Mouse (Mus musculus): Measurements from ENCODE around the gene Brd3.

Brd3 gene

GRCm38 (mm10) chr2:27426406-27426854, 81.0 kb downstream of the Brd3 start:
- 1% methylated on average over 62 of the region's 64 CpGs for WGBS

GRCm38 (mm10) chr2:27425751-27426405, 81.6 kb downstream of the Brd3 start:
- WGBS, result under 1% methylated on average over 60 of the region's 60 CpGs

- 12% methylated on average over 20 of the region's 20 CpGs for WGBS
Measured at GRCm38 (mm10) chr2:27425161-27425611, 82.3 kb downstream of the Brd3 start.

- 83% methylated on average over 7 of the region's 7 CpGs for WGBS
Measured at GRCm38 (mm10) chr2:27423596-27423995, 83.9 kb downstream of the Brd3 start.

- 36% methylated on average over 20 of the region's 20 CpGs for WGBS
Measured at GRCm38 (mm10) chr2:27421293-27422068, 86.0 kb downstream of the Brd3 start.

GRCm38 (mm10) chr2:27418577-27419070, 88.8 kb downstream of the Brd3 start:
- WGBS, result 69% methylated on average over 6 of the region's 6 CpGs

- WGBS, result 79% methylated on average over 5 of the region's 5 CpGs
Measured at GRCm38 (mm10) chr2:27417648-27418153, 89.8 kb downstream of the Brd3 start.

- 63% methylated on average over 3 of the region's 3 CpGs for WGBS
Measured at GRCm38 (mm10) chr2:27416425-27416824, 91.0 kb downstream of the Brd3 start.

GRCm38 (mm10) chr2:27415060-27415783, 92.2 kb downstream of the Brd3 start:
- 82% methylated on average over 11 of the region's 11 CpGs for WGBS

- WGBS, result 39% methylated on average over 16 of the region's 16 CpGs
Measured at GRCm38 (mm10) chr2:27413936-27414657, 93.4 kb downstream of the Brd3 start.

- 64% methylated on average over 2 of the region's 2 CpGs for WGBS
Measured at GRCm38 (mm10) chr2:27413582-27413935, 93.9 kb downstream of the Brd3 start.

- 53% methylated on average over 7 of the region's 7 CpGs for WGBS
Measured at GRCm38 (mm10) chr2:27412245-27412800, 95.1 kb downstream of the Brd3 start.

- 56% methylated on average over 8 of the region's 8 CpGs for WGBS
Measured at GRCm38 (mm10) chr2:27411688-27412174, 95.7 kb downstream of the Brd3 start.

GRCm38 (mm10) chr2:27410518-27411140, 96.8 kb downstream of the Brd3 start:
- 77% methylated on average over 6 of the region's 6 CpGs for WGBS

GRCm38 (mm10) chr2:27408194-27408593, 99.3 kb downstream of the Brd3 start:
- WGBS, result 75% methylated on average over 3 of the region's 3 CpGs

- 66% methylated on average over 5 of the region's 5 CpGs for WGBS
Measured at GRCm38 (mm10) chr2:27406928-27407327, 100.5 kb downstream of the Brd3 start.

GRCm38 (mm10) chr2:27405094-27405884, 102.2 kb downstream of the Brd3 start:
- 79% methylated on average over 5 of the region's 5 CpGs for WGBS

- WGBS, result 75% methylated on average over 6 of the region's 6 CpGs
Measured at GRCm38 (mm10) chr2:27404375-27405093, 102.9 kb downstream of the Brd3 start.

- WGBS, result 88% methylated on average over 2 of the region's 2 CpGs
Measured at GRCm38 (mm10) chr2:27401544-27401943, 105.9 kb downstream of the Brd3 start.
